Mouse (Mus musculus) liver, adult 2 months (tissue): ENCODE data around the gene B3gnt8.

Experiments used
- CTCF ChIP-seq: fragments of 200-500 bp; IDR thresholded peaks from 2 replicates; pipeline ENCODE4 v1.5.1; 2011; ENCODE audit warnings: low read depth, low read length, control low read depth
- POLR2A ChIP-seq: fragments of 200-500 bp; IDR thresholded peaks from 2 replicates; pipeline ENCODE4 v1.6.1; 2011; ENCODE audit warnings: low read length, control low read depth; ENCODE audit not compliant: insufficient read depth; ENCODE audit errors: extremely low read depth

- TF ChIP-seq CTCF (no peak), POLR2A (no peak)
These were observed 19.3 kb upstream of the B3gnt8 start for GRCm38 (mm10) chr7:25607196-25607595.
